Mouse (Mus musculus) CH12.LX (cell line): ENCODE measurements at regions not wholly inside any gene's neighbourhood (a gene's known extent, or its start where the extent isn't known, plus 50 kb on each side); places are given as distances from the start of the nearest gene placed in this dataset.

Experiments
- CTCF ChIP-seq, 2 experiments: IDR thresholded peaks in 1 of 2; conservative IDR thresholded peaks in 1 of 2; 2 replicates each; pipeline ENCODE4 v1.5.1; 2011 to 2012; ENCODE audit warnings: low read depth in 2 of 2, low read length in 2 of 2, improper control_type of control experiment in 1 of 2, inconsistent platforms in 1 of 2, mild to moderate bottlenecking in 1 of 2, moderate library complexity in 1 of 2
- EP300 ChIP-seq: IDR thresholded peaks from 2 replicates; pipeline ENCODE4 v1.6.1; 2011; ENCODE audit warnings: low read length, improper control_type of control experiment

DNA sequence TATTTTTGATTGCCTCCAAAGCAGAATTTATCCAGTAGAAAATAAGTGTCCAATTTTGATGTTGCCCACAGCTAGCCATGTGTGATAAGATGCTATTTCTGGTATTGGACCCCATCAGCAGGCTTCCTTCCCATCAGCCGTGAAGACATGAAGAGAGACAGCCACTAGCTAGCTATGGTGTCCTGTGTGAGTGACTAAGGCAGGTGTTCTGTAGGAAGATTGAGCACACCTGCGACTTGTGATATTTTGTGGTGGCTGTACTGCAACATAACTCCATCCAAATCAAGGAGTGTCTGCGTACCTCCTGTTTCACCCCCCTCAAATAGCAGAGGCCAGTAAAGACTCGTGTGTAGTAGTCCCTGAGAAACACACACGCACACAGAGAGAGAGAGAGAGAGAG is 56.6 kb upstream of the Dap start:
- TF ChIP-seq EP300: no peak
- no peak for TF ChIP-seq CTCF (conservative IDR thresholded peaks at IDR 0.05 in 1 of 2, IDR thresholded peaks at IDR 0.05 in 1 of 2; ENCODE audit: low read depth in 2 of 2, low read length in 2 of 2)
